Mouse (Mus musculus) stomach, postnatal 0 days (tissue): ENCODE measurements at regions not wholly inside any gene's neighbourhood (a gene's known extent, or its start where the extent isn't known, plus 50 kb on each side); places are given as distances from the start of the nearest gene placed in this dataset.

ENCODE experiments used
- CTCF ChIP-seq: IDR thresholded peaks from 2 replicates; pipeline ENCODE4 v1.5.1; 2016; ENCODE audit warnings: antibody characterized with exemption, low read depth, mild to moderate bottlenecking, moderate library complexity
- EP300 ChIP-seq: optimal IDR thresholded peaks from 2 replicates; pipeline ENCODE3; 2016; ENCODE audit warnings: antibody characterized with exemption

GRCm38 (mm10) chr15:96867701-96868100, 168.2 kb upstream of the Slc38a2 start:
- TF ChIP-seq CTCF (no peak), EP300 (no peak)
